Mouse (Mus musculus) T-helper 17 cell (primary cell): ENCODE measurements around the gene Mrnip.

Experiments
- in situ Hi-C, 2 experiments: fragments of 300-600 bp; cut with MboI, MseI; formaldehyde crosslinking; loops; 1 replicate in 1 of 2; 2 replicates in 1 of 2; pipeline ENCODE4 v1.15.1; 2025; ENCODE audit warnings: high pct_unique_total_duplicates in 2 of 2

The Mrnip gene

GRCm38 (mm10) chr11:50158346-50158745 is 15.9 kb upstream of the Mrnip start:
- in situ Hi-C loops, result no loop called here

DNA sequence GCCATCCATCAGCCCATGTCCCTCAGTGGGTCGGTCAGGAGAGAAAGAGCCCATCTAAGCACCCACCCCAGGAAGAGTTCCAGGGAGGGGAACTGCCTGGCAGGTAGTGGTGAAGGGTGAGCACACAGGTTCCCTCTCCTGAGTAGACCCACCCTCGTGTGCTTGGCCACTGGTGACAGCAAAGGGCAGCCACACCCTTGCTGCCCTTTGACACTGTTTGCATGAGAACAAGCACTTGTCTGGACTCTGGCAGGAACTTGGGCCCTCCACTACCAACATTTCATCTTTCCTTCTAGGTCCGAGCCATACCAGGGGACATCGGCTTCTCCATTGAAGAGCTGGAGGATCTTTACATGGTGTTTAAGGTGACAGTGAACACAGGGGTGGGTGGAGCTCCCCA is 14.9 kb upstream of the Mrnip start:
- in situ Hi-C loops, result no loop called here

GRCm38 (mm10) chr11:50161578-50162304 is 12.5 kb upstream of the Mrnip start:
- in situ Hi-C loops, result loop anchor here (5.0 to 10.0 kb wide), 2 partner anchors 71 to 73 kb away; partner anchors contain the start of gene Ltc4s (in 1 of the 2)

GRCm38 (mm10) chr11:50162338-50163050 is 11.8 kb upstream of the Mrnip start:
- in situ Hi-C loops, result loop anchor here (5.0 to 10.0 kb wide), 2 partner anchors 70 to 72 kb away; partner anchors contain the start of gene Ltc4s (in 1 of the 2)

DNA sequence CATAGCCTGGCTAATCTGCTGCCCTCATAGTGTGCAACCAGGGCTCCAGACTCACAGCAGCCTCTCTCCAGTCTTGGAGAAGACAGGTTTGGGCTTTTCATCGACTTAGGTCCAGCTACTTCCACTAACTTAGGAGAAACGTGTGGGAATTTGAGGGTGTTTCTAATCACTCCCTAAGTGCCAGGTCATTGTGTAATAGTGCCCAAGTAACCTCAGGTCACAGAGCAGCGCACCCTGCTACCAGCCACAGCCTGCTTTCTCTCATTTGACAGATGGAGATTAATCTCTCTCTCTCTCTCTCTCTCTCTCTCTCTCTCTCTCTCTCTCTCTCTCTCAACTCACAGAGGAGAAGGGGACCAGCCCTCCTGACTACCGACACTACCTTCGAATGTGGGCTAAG is 5.9 kb upstream of the Mrnip start:
- in situ Hi-C loops, result loop anchor here in 1 of 2 experiments (10.0 kb wide), 1 partner anchor 66 kb away; the partner anchor contains the start of gene Ltc4s

GRCm38 (mm10) chr11:50174730-50175187 is 515 bp downstream of the Mrnip start:
- in situ Hi-C loops, result no loop called here

DNA sequence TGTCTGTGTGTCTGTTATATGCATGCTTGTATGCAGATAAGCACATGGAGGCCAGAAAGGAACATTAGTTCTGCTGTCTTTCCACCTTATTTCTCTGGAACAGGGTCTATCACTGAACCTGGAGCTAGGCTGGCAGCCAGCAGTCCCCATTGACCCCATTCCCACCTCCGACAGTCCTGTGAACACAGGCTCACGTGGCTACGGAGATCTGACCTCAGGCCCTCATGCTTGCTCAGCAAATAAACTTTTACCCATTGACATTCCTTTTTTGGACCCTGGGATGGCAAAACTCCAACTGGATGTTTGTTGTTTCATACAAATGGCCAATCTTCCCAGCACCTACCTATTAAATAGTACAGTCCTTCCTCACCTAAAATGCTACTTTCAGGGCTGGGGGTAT is 2.1 kb downstream of the Mrnip start:
- in situ Hi-C loops, result no loop called here

DNA sequence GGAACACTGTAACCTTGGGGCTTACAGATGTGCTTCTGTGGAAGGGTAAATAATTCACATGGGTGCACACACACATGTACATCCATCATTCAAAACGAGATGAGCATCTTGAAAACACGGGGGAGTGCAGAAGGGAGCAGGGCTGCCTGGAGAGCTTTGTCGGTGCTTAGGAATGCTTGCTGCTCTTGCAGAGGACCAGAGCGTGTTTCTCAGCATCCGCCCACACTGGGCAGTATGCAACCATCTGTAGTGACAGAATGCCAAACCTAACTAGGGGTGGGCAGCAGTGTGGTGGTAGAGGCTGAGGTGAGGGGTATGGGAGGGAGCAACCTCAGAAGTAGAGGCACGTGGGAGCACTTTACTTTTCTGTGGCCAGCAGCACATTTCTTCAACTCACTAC is 2.9 kb downstream of the Mrnip start:
- in situ Hi-C loops, result no loop called here

DNA sequence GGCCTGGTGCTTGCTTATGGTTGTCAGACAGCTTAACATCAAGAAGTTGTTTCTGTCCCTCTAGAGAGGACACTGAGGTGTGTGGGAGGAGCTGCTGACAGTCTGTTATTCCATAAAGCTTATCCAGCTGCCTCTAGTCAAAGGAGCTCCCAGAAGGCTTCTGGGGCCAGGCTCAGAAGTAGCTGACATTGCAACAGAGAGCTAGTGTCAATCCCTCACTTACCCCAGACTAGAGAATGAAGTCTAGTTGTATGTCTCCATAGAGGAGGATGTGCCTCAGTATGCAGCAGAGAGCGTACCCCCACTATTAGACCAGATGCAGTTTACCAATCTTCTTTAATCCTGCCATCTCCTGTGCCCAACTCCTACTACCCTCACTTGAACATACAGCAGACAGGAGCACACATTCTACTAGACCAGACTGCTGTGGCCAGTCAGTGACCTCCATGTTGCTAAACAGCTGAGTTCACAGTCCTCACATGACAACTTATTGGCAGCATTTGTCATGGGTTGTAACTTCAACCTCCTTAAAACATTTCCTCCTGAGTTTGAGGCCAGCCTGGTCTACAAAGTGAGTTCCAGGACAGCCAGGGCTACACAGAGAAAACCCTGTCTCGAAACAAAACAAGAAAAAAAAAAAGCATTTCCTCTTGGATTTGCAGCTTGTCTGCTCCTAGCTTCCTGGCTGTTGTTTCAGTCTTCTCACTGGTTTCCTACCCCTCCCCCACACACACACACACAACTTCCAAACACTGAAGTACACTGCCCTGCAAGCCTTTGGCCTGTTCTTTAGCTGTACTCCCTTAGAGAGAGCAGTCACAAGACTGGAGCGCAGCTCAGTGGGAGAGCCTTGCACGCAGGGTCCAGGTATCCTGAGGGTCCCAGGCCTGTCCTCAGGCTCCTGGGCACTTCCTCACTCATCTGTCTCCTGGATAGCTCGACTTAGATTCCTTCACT is 4.6 kb downstream of the Mrnip start:
- in situ Hi-C loops, result no loop called here

GRCm38 (mm10) chr11:50180478-50181231 is 6.4 kb downstream of the Mrnip start:
- in situ Hi-C loops, result no loop called here

- in situ Hi-C loops, result no loop called here
Measured at GRCm38 (mm10) chr11:50182702-50183101, 8.5 kb downstream of the Mrnip start.

DNA sequence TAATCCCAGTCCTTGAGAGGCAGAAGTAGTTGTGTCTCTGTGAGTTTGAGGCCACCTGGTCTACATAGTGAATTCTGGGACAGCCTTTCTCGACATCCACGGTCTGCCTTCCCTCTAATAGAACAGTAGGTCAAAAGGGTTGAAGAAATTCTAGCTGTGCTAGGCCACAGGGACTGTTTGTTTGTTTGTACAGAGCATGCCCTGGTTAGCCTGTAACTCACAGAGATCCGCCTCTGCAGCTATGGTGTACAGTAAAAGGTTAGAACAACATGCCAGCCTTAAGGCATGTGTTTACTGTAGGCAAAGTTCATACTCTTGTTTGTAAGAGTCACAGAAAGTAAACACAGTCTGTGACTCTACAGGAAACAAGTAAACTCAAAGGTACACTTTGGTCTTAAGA is 10.5 kb downstream of the Mrnip start:
- in situ Hi-C loops, result no loop called here

DNA sequence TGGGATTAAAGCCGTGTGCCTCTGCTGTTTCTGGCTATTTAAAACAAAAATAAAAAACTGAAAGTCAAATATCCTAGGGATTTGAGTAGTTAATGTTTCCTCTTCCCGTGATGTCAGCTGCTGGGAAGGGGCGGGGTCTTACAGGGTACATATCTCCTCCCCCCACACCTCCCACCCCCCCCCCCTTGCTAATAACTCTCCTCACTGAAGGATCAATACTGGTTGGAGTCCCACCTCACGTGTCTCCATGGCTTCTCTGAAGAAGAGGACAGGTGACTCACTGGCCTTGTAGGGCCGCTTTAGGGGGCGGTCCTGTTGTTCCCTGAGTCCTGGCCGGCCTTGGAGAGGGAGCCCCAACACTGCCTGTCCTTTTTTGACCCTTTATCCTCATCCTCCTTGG is 14.4 kb downstream of the Mrnip start:
- in situ Hi-C loops, result no loop called here

GRCm38 (mm10) chr11:50190362-50190761 is 16.1 kb downstream of the Mrnip start:
- in situ Hi-C loops, result no loop called here

DNA sequence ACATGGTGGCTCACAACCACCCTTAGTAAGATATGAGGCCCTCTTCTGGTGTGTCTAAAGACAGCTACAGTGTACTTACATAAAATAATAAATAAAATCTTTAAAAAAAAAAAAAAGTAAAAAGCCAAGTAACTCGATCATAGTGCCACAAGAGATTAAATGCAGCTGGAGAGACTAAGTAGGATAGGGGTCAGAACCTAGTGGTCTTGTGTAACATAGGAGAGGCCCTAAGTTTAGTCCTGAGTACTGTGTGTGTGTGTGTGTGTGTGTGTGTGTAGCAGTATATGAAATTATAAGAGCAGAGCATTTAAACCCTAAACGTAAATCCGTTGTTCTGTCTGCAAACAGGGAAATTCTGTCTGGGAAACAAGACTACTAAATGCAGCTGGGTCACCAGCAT is 18.0 kb downstream of the Mrnip start:
- in situ Hi-C loops, result no loop called here

GRCm38 (mm10) chr11:50194070-50194469 is 19.8 kb downstream of the Mrnip start:
- in situ Hi-C loops, result no loop called here

- in situ Hi-C loops, result no loop called here
Measured at GRCm38 (mm10) chr11:50194793-50195192, 20.5 kb downstream of the Mrnip start.

- in situ Hi-C loops, result no loop called here
Measured at GRCm38 (mm10) chr11:50197500-50197899, 23.3 kb downstream of the Mrnip start.

DNA sequence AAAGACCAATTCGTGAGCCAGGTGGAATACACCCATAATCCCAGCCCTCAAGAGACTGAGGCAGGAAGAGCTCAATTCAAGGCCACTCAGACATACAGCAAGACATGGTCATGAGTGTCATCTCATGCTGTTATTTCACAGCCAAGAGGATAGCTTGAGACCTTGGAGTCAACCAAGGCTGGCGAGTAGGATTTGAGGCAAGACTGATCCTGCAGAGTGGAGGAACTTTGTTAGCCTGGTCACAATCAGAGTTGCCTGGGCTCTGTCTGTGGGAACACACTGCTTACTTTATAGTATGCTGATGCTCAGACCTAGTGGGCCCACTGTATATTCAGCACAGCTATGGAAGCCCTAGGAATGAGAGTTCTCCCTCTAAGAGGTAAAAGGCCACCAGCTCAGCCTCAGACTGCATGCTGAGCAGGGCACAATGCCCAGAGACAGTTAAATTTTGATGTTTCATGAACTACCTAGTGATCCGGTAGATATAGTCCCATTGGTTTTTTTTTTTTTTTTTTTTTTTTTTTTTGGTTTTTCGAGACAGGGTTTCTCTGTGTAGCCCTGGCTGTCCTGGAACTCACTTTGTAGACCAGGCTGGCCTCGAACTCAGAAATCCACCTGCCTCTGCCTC is 24.1 kb downstream of the Mrnip start:
- in situ Hi-C loops, result no loop called here

DNA sequence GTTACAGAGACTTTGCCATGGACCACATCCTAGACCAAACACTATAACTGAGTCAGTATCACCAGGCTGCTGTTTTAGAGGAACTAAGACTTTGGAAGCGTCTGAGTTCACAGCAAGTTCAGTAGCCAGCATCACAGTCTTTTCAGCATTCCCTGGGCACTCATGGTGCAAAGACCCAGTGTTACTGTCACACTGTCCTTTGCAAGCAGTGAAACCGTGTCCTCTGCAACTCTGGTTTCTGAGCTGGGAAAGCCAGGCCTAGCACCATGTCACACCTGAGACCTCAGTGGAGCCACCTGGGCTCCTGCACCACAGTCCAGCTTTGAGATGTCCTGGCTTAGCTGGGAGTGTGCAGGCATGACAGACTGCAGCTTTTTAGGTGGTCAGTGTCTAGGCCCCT is 24.7 kb downstream of the Mrnip start:
- in situ Hi-C loops, result no loop called here
